Mouse (Mus musculus): ENCODE results near the gene Rbm15b. TPM values are rescaled to one million over a fixed set of nuclear protein-coding genes. Genes with fewer than 3 reads are reported as not detected.
A peak's percentile ranks its signal among the peaks of the same experiment; 100 is the strongest.

Gene Rbm15b
- polyA plus RNA-seq, 1 experiment from 2014 or later = 30.1 TPM

DNA sequence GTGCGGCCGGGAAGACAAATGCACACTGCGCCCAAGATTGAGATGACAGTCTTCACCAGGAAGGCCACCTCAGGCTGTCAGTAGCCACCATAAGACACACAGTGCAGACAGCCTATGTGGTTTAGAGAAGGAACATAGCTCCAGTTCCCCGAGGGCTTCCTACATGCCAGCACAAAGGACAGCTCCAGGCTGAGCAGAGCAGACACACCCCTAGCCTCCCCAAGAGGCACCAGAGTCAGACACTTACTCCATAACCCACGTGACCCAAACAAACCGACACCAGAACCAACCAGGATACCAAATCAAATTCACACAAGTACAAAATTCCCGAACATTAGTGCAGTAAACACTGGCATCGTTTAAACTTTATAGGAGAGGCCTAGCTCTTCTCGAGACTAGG is 2.1 kb upstream of the Rbm15b start:
- WGBS = 89% methylated on average over 9 of the region's 9 CpGs
- Histone ChIP-seq H3K27me3 (ENCODE audit: control insufficient read depth, insufficient read depth, low read length) (no peaks in the 10 kb centered on the region), H3K9me3 (ENCODE audit: control insufficient read depth, low read length) (no peaks in the 10 kb centered on the region), H3K4me3 (replicated peaks; ENCODE audit: low read depth, low read length) (no peak overlapping the region), H3K4me1 (ENCODE audit: control insufficient read depth, insufficient read depth, low read length) (peaks cover 35% of the 10 kb centered on the region), H3K9ac (replicated peaks; ENCODE audit: low read length) (no peak overlapping the region), H3K4me2 (ENCODE audit: low read length) (no peak overlapping the region), H3K27ac (replicated peaks; ENCODE audit: low read depth, low read length) (no peak overlapping the region), H3K36me3 (ENCODE audit: control insufficient read depth, insufficient read depth, low read length) (peaks cover 38% of the 10 kb centered on the region)
- no peak for DNase-seq
- no peak for ATAC-seq (ENCODE audit: low FRiP score, low TSS enrichment)

DNA sequence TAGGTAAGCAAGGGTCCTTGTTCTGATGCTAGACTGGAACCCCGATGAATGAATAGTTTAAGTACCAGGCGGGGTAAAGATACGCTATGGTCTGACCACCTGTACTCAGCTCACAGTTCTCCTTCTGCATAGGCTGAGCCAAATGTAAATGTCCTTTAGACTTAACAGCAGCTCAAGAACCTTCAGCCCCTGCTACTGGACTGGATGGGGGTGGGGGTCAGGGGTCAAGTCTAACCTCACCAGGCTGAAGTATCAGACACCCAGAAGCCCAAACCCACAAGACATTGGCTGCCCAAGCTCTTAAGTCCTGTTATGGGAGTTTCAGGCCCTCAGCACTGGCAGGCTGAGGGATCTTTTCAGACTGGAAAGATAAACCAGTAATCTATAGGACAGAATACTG is 1.1 kb upstream of the Rbm15b start:
- ATAC-seq (ENCODE audit: low FRiP score, low TSS enrichment) (no peak), DNase-seq (no peak)
- Histone ChIP-seq H3K9me3 (ENCODE audit: control insufficient read depth, low read length) (no peaks in the 10 kb centered on the region), H3K4me3 (replicated peaks; ENCODE audit: low read depth, low read length) (no peak overlapping the region), H3K9ac (replicated peaks; ENCODE audit: low read length) (no peak overlapping the region), H3K4me2 (ENCODE audit: low read length) (no peak overlapping the region), H3K36me3 (ENCODE audit: control insufficient read depth, insufficient read depth, low read length) (peaks cover 46% of the 10 kb centered on the region), H3K27ac (replicated peaks; ENCODE audit: low read depth, low read length) (no peak overlapping the region), H3K27me3 (ENCODE audit: control insufficient read depth, insufficient read depth, low read length) (no peaks in the 10 kb centered on the region), H3K4me1 (ENCODE audit: control insufficient read depth, insufficient read depth, low read length) (peaks cover 43% of the 10 kb centered on the region)
- 93% methylated on average over 3 of the region's 3 CpGs for WGBS

DNA sequence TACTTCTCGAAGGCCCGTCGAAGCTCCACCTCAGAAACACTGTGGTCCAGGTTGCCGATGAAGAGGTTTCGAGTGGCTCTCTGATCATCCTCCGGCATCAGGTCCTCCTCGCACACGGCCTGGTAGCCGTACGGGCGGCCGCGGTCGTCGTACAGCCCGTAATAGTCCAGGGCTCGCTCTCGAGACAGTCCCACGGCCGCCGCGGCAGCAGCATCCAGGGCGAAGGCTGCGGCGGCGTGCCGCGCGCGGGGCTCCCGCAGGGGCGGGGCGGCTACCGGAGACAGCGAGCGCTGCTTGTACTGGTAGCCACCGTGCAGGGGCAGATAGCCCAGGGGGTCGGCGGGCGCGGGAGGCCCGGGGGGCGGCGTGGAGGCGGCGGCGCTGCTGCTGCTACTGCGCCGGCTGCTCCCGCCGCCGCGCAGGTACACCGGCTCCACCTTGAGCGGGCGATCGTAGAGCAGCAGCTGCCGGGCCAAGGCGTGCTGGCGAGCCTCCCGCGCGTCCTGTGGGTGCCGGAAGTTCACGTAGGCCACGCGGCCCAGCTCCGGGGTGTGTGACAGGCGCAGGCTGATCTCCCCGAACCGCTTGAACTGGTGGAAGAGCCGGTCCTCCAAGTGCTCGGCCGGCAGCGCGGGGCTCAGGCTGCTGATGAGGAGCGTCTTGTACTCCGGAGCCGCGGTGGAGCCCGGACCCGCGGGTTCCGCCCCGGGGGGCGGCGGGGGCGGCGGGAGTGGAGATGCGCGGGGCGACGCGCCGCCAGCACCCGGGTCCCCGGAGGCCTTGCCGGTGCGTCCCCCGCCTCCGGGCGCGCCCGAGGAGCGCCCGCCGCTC is 1.1 kb downstream of the Rbm15b start:
- peak; percentile 69 for DNase-seq
- Histone ChIP-seq H3K4me1 (ENCODE audit: control insufficient read depth, insufficient read depth, low read length) (peaks cover 53% of the 10 kb centered on the region), H3K27ac (replicated peaks; ENCODE audit: low read depth, low read length) (peak overlapping the region; percentile 95), H3K4me2 (ENCODE audit: low read length) (peak overlapping the region; percentile 99), H3K4me3 (replicated peaks; ENCODE audit: low read depth, low read length) (peak overlapping the region; percentile 93), H3K9ac (replicated peaks; ENCODE audit: low read length) (peak overlapping the region; percentile 99), H3K27me3 (ENCODE audit: control insufficient read depth, insufficient read depth, low read length) (no peaks in the 10 kb centered on the region), H3K36me3 (ENCODE audit: control insufficient read depth, insufficient read depth, low read length) (peaks cover 68% of the 10 kb centered on the region), H3K9me3 (ENCODE audit: control insufficient read depth, low read length) (no peaks in the 10 kb centered on the region)
- ATAC-seq (ENCODE audit: low FRiP score, low TSS enrichment) = no peak
- WGBS = under 1% methylated on average over 87 of the region's 107 CpGs

DNA sequence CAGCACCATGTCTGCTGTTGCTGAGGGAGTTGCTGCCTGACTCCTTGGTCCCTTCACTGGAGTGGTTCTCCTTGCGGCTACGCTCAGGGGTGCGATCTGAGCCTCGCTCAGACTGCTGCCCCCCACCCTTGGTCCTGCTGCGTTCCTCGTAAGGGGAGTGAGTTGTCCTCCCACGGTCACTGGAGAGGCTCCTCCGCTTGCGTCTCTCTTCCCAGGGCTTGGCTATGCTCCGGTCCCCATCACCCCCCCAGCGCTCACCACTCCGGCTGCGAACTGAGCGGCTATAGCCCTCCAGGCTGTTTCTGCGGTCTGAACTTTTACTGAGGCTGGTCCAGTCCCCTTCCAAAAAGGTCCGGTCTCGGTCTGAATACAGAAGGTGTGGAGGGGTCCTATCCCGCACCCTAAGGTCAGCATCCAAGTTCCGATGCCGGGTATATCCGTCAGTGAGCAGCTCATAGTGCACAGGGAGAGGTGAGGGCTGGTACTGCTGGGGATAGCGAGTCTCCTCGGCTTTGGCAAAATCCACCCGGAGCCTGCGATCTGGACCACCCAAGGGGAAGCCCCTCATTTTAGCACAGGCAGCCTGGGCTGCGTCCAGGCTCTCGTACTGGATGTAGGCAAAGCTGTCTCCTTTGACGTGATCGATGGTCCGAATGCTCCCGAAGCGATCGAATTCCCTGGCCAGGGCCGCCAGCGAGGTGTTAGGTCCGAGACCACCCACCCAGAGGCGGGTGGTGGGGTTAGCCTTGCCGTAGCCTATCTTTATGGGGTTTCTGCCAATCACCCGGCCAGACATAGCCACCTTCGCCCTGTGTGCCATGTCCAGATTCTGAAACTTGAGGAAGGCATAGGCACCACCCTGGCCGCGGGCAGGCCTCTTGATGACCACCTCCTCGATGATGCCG is 2.0 kb downstream of the Rbm15b start:
- peak; percentile 35 for DNase-seq
- Histone ChIP-seq H3K9me3 (ENCODE audit: control insufficient read depth, low read length) (no peaks in the 10 kb centered on the region), H3K27me3 (ENCODE audit: control insufficient read depth, insufficient read depth, low read length) (no peaks in the 10 kb centered on the region), H3K9ac (replicated peaks; ENCODE audit: low read length) (peak overlapping the region; percentile 99), H3K4me2 (ENCODE audit: low read length) (peak overlapping the region; percentile 99), H3K4me3 (replicated peaks; ENCODE audit: low read depth, low read length) (peak overlapping the region; percentile 93), H3K4me1 (ENCODE audit: control insufficient read depth, insufficient read depth, low read length) (peaks cover 45% of the 10 kb centered on the region), H3K27ac (replicated peaks; ENCODE audit: low read depth, low read length) (peak overlapping the region; percentile 95), H3K36me3 (ENCODE audit: control insufficient read depth, insufficient read depth, low read length) (peaks cover 73% of the 10 kb centered on the region)
- WGBS = 22% methylated on average over 44 of the region's 44 CpGs
- ATAC-seq (ENCODE audit: low FRiP score, low TSS enrichment) = no peak

DNA sequence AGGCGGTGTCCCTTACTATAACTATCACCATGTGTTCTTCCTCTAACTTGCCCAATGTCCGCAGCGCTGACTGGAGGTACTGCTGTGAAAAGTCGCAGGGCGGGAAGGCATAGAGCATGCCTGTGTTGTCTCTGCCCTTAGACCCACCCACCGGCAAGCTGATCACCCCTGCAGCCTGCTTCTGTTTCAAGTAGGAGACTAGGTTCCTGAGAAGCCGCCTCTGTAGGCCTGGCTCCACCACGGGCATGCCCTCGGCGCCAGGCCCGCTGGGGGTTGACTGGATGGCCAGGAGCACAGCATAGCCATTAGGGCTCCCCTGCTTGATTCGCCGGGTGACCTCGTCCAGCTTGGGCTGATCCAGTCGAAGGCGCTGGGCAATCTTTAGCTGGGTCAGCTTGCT is 2.9 kb downstream of the Rbm15b start:
- no peaks in the 10 kb centered on the region for H3K9me3 ChIP-seq (ENCODE audit: control insufficient read depth, low read length)
- H3K4me3 ChIP-seq (replicated peaks; ENCODE audit: low read depth, low read length) = peak overlapping the region; percentile 93
- no peak overlapping the region for H3K27ac ChIP-seq (replicated peaks; ENCODE audit: low read depth, low read length)
- no peak for ATAC-seq (ENCODE audit: low FRiP score, low TSS enrichment)
- no peaks in the 10 kb centered on the region for H3K27me3 ChIP-seq (ENCODE audit: control insufficient read depth, insufficient read depth, low read length)
- WGBS = 44% methylated on average over 16 of the region's 16 CpGs
- peak overlapping the region; percentile 99 for H3K9ac ChIP-seq (replicated peaks; ENCODE audit: low read length)
- DNase-seq = peak; percentile 17
- peaks cover 71% of the 10 kb centered on the region for H3K36me3 ChIP-seq (ENCODE audit: control insufficient read depth, insufficient read depth, low read length)
- peaks cover 39% of the 10 kb centered on the region for H3K4me1 ChIP-seq (ENCODE audit: control insufficient read depth, insufficient read depth, low read length)
- H3K4me2 ChIP-seq (ENCODE audit: low read length) = peak overlapping the region; percentile 99

DNA sequence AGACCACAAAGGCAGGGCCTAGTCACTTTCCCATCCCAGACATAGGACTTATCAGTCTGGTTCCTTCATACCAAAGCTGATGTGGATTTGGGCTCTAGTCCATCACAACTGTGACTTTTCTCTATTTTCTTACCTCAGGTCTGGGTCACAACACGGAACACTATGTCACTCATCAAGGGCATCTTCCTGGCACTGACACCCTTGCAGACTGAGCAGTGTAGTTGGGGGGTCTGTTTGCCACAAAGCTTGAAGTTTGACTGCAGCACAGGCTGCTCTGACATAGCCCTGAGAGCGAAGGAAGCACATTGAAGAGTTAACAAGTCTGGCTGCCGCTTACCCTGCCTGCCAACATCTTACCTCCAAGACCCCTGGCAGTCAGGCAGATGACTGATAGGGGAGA is 4.1 kb downstream of the Rbm15b start:
- H3K9ac ChIP-seq (replicated peaks; ENCODE audit: low read length) = 0 out of 2 replicates have a peak overlapping the region, but pooled peaks have one; percentile 18
- H3K9me3 ChIP-seq (ENCODE audit: control insufficient read depth, low read length) = no peaks in the 10 kb centered on the region
- peak overlapping the region; percentile 12 for H3K4me3 ChIP-seq (replicated peaks; ENCODE audit: low read depth, low read length)
- no peaks in the 10 kb centered on the region for H3K27me3 ChIP-seq (ENCODE audit: control insufficient read depth, insufficient read depth, low read length)
- peaks cover 39% of the 10 kb centered on the region for H3K4me1 ChIP-seq (ENCODE audit: control insufficient read depth, insufficient read depth, low read length)
- WGBS = 87% methylated on average over 3 of the region's 3 CpGs
- H3K4me2 ChIP-seq (ENCODE audit: low read length) = peak overlapping the region; percentile 99
- DNase-seq = no peak
- no peak for ATAC-seq (ENCODE audit: low FRiP score, low TSS enrichment)
- peaks cover 71% of the 10 kb centered on the region for H3K36me3 ChIP-seq (ENCODE audit: control insufficient read depth, insufficient read depth, low read length)
- no peak overlapping the region for H3K27ac ChIP-seq (replicated peaks; ENCODE audit: low read depth, low read length)

DNA sequence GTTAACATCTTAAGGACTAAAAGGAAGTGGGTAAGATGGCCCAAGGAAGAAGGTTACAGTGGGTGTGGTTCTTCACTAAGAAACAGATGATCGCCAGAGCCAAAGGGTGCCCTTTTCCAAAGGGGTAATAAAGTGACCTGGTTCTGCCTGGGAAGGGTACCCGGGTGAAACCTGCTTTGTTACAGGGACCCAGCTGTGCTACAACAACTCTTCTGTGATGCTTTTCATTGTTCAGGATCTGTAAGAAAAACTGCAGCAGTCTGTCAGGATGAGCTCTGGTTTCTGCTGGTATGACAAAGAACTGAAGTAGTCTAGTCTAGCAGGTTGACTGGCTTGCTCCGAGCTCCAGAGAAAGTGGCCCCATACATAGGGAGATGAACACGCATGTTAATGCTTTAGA is 5.1 kb downstream of the Rbm15b start:
- DNase-seq = no peak
- H3K4me2 ChIP-seq (ENCODE audit: low read length) = peak overlapping the region; percentile 99; the same call in 1 of the 2 replicates
- no peak overlapping the region for H3K27ac ChIP-seq (replicated peaks; ENCODE audit: low read depth, low read length)
- no peak overlapping the region for H3K4me3 ChIP-seq (replicated peaks; ENCODE audit: low read depth, low read length)
- ATAC-seq (ENCODE audit: low FRiP score, low TSS enrichment) = no peak
- H3K36me3 ChIP-seq (ENCODE audit: control insufficient read depth, insufficient read depth, low read length) = peaks cover 77% of the 10 kb centered on the region
- no peaks in the 10 kb centered on the region for H3K9me3 ChIP-seq (ENCODE audit: control insufficient read depth, low read length)
- H3K4me1 ChIP-seq (ENCODE audit: control insufficient read depth, insufficient read depth, low read length) = peaks cover 36% of the 10 kb centered on the region
- H3K9ac ChIP-seq (replicated peaks; ENCODE audit: low read length) = no peak overlapping the region
- no peaks in the 10 kb centered on the region for H3K27me3 ChIP-seq (ENCODE audit: control insufficient read depth, insufficient read depth, low read length)
- 71% methylated on average over 4 of the region's 4 CpGs for WGBS

DNA sequence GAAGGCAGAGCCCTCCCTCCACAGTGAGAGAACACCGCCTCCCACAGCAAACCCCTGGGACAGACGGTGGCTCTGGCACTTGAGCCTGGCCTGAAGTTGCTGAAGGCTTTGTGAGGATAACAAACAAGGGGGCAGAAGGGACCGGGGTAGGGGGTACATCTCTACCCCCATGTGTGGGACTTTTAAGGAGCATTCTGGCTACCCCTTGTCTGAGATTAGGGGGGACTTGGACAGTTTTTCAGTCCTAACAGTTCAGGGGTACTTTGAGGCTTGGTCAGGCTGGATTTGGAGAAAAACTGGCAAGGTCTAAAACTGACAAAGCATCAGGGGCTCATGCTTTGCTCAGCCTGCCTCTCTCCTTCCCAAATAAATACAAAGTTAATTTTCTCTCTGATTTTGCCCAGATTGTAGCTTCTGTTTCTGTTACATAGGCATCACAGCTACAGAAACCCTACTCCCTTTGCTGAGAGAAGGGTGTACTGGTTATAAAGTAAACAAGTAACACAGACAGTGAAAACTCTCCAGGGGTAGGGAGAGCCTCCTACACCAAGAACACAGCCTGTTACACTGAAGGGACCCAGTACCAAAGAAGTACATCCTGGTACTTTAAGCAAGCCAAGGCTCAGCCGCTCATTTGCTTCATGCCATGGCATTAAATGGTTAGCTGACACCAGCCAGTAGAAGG is 6.0 kb downstream of the Rbm15b start:
- Histone ChIP-seq H3K9me3 (ENCODE audit: control insufficient read depth, low read length) (no peaks in the 10 kb centered on the region), H3K27me3 (ENCODE audit: control insufficient read depth, insufficient read depth, low read length) (no peaks in the 10 kb centered on the region), H3K27ac (replicated peaks; ENCODE audit: low read depth, low read length) (no peak overlapping the region), H3K36me3 (ENCODE audit: control insufficient read depth, insufficient read depth, low read length) (peaks cover 86% of the 10 kb centered on the region), H3K4me1 (ENCODE audit: control insufficient read depth, insufficient read depth, low read length) (peaks cover 36% of the 10 kb centered on the region), H3K9ac (replicated peaks; ENCODE audit: low read length) (no peak overlapping the region; the same call in 1 of the 2 replicates), H3K4me3 (replicated peaks; ENCODE audit: low read depth, low read length) (0 out of 2 replicates have a peak overlapping the region, but pooled peaks have one; percentile 2), H3K4me2 (ENCODE audit: low read length) (0 out of 2 replicates have a peak overlapping the region, but pooled peaks have one; percentile 8)
- DNase-seq (no peak), ATAC-seq (ENCODE audit: low FRiP score, low TSS enrichment) (no peak)
- WGBS = 54% methylated on average over 4 of the region's 4 CpGs
